Mouse (Mus musculus) gastrocnemius, postnatal 4 days (tissue): ENCODE measurements around the gene Nav2. TPM values are rescaled to one million over a fixed set of nuclear protein-coding genes. Genes with fewer than 3 reads are reported as not detected.
A peak's percentile ranks its signal among the peaks of the same experiment; 100 is the strongest.

Source experiments
- DNase-seq, 2 experiments: peaks; one replicate each; pipeline ENCODE4 v3.0.0; 2021 to 2022; ENCODE audit warnings: low spot score in 2 of 2, mixed read lengths in 2 of 2
- total RNA-seq, 2 experiments: library from RNA; stranded (reverse); gene quantifications; 2 replicates each; pipeline ENCODE4 v1.2.3; 2021

Gene Nav2
- total RNA-seq, 2 experiments from 2014 or later = 79.5 to 86.2 TPM

- no peak for DNase-seq
These were observed 182.9 kb downstream of the Nav2 start for GRCm38 (mm10) chr7:49091371-49091770.

GRCm38 (mm10) chr7:49091921-49092320 lies 183.4 kb downstream of the Nav2 start:
- DNase-seq = no peak

GRCm38 (mm10) chr7:49093596-49093995 lies 185.1 kb downstream of the Nav2 start:
- DNase-seq = no peak

GRCm38 (mm10) chr7:49094531-49094930 lies 186.0 kb downstream of the Nav2 start:
- DNase-seq = no peak

- DNase-seq = no peak
These were observed 192.8 kb downstream of the Nav2 start for GRCm38 (mm10) chr7:49101291-49101690.

- DNase-seq = no peak
These were observed 193.7 kb downstream of the Nav2 start for GRCm38 (mm10) chr7:49102223-49102622.

GRCm38 (mm10) chr7:49104376-49104775 lies 195.9 kb downstream of the Nav2 start:
- DNase-seq = no peak

- DNase-seq = no peak
These were observed 196.3 kb downstream of the Nav2 start for GRCm38 (mm10) chr7:49104793-49105192.

GRCm38 (mm10) chr7:49105501-49105900 lies 197.0 kb downstream of the Nav2 start:
- no peak for DNase-seq

- no peak for DNase-seq
These were observed 199.6 kb downstream of the Nav2 start for GRCm38 (mm10) chr7:49108076-49108475.

GRCm38 (mm10) chr7:49119016-49119415 lies 210.5 kb downstream of the Nav2 start:
- no peak for DNase-seq

GRCm38 (mm10) chr7:49119794-49120487 lies 211.4 kb downstream of the Nav2 start:
- no peak for DNase-seq

- DNase-seq = no peak
These were observed 212.0 kb downstream of the Nav2 start for GRCm38 (mm10) chr7:49120488-49120864.

- peak; percentile 60 to 79 for DNase-seq
These were observed 212.6 kb downstream of the Nav2 start for GRCm38 (mm10) chr7:49120935-49121691.

- no peak for DNase-seq
These were observed 214.0 kb downstream of the Nav2 start for GRCm38 (mm10) chr7:49122498-49122897.

GRCm38 (mm10) chr7:49125545-49125944 lies 217.0 kb downstream of the Nav2 start:
- peak in 1 of 2 experiments; percentile 21 for DNase-seq

- no peak for DNase-seq
These were observed 219.7 kb downstream of the Nav2 start for GRCm38 (mm10) chr7:49128224-49128623.

- DNase-seq = peak; percentile 31 to 62
These were observed 224.4 kb downstream of the Nav2 start for GRCm38 (mm10) chr7:49132851-49133351.

GRCm38 (mm10) chr7:49134396-49134795 lies 225.9 kb downstream of the Nav2 start:
- DNase-seq = no peak

- no peak for DNase-seq
These were observed 231.2 kb downstream of the Nav2 start for GRCm38 (mm10) chr7:49139762-49140161.

- no peak for DNase-seq
These were observed 235.4 kb downstream of the Nav2 start for GRCm38 (mm10) chr7:49143966-49144365.
